Mouse (Mus musculus) ES-Bruce4 (cell line): ENCODE data around the gene Rmnd5a.

Experiments
- CTCF ChIP-seq: IDR thresholded peaks from one replicate; pipeline ENCODE4 v1.8.1; 2011; ENCODE audit warnings: low read depth, low read length
- EP300 ChIP-seq: IDR thresholded peaks from 2 replicates; pipeline ENCODE4 v1.6.1; 2011; ENCODE audit warnings: low read depth, low read length; ENCODE audit not compliant: insufficient read depth
- POLR2A ChIP-seq: IDR thresholded peaks from one replicate; pipeline ENCODE4 v1.8.1; 2011; ENCODE audit warnings: low read length; ENCODE audit not compliant: insufficient read depth

- TF ChIP-seq CTCF (no peak), EP300 (no peak), POLR2A (no peak)
Observed at GRCm38 (mm10) chr6:71418874-71419273, 21.6 kb downstream of the Rmnd5a start.
